Mouse (Mus musculus): Measurements from ENCODE around the gene Csf3r. TPM values are rescaled to one million over a fixed set of nuclear protein-coding genes. Genes with fewer than 3 reads are reported as not detected.

The Csf3r gene
- polyA plus RNA-seq, 1 experiment, result 158 TPM

GRCm38 (mm10) chr4:125996576-125996975, 27.8 kb upstream of the Csf3r start:
- TF ChIP-seq POLR2A (IDR thresholded peaks at IDR 0.05; ENCODE audit: borderline replicate concordance, control insufficient read depth, low read depth, low read length) (no peak), CTCF (IDR thresholded peaks at IDR 0.05; ENCODE audit: control insufficient read depth, insufficient read depth, low read length) (no peak)
- 10% methylated on average over 4 of the region's 4 CpGs for WGBS

GRCm38 (mm10) chr4:125997826-125998225, 26.5 kb upstream of the Csf3r start:
- Histone ChIP-seq H3K4me3 (replicated peaks; ENCODE audit: control insufficient read depth, low read depth, low read length) (no peak overlapping the region), H3K4me1 (ENCODE audit: control insufficient read depth, insufficient read depth, low read length) (no peaks in the 10 kb centered on the region), H3K27ac (ENCODE audit: control insufficient read depth, insufficient read depth, low read depth, low read length, poor library complexity) (no peak overlapping the region)
- no peak for TF ChIP-seq POLR2A (IDR thresholded peaks at IDR 0.05; ENCODE audit: borderline replicate concordance, control insufficient read depth, low read depth, low read length)
- no peak for TF ChIP-seq CTCF (IDR thresholded peaks at IDR 0.05; ENCODE audit: control insufficient read depth, insufficient read depth, low read length)
- 84% methylated on average over 2 of the region's 2 CpGs for WGBS

More at GRCm38 (mm10) chr4:125996576-125996975, 27.8 kb upstream of the Csf3r start:
- Histone ChIP-seq H3K4me1 (ENCODE audit: control insufficient read depth, insufficient read depth, low read length) (no peaks in the 10 kb centered on the region), H3K27ac (ENCODE audit: control insufficient read depth, insufficient read depth, low read depth, low read length, poor library complexity) (no peak overlapping the region), H3K4me3 (replicated peaks; ENCODE audit: control insufficient read depth, low read depth, low read length) (no peak overlapping the region)

- Histone ChIP-seq H3K27ac (ENCODE audit: control insufficient read depth, insufficient read depth, low read depth, low read length, poor library complexity) (no peak overlapping the region), H3K4me1 (ENCODE audit: control insufficient read depth, insufficient read depth, low read length) (no peaks in the 10 kb centered on the region), H3K4me3 (replicated peaks; ENCODE audit: control insufficient read depth, low read depth, low read length) (no peak overlapping the region)
- 77% methylated on average over 12 of the region's 12 CpGs for WGBS
- no peak for TF ChIP-seq POLR2A (IDR thresholded peaks at IDR 0.05; ENCODE audit: borderline replicate concordance, control insufficient read depth, low read depth, low read length)
- no peak; the same call in 1 of the 2 replicates for TF ChIP-seq CTCF (IDR thresholded peaks at IDR 0.05; ENCODE audit: control insufficient read depth, insufficient read depth, low read length)
Observed at GRCm38 (mm10) chr4:126001311-126002199, 22.8 kb upstream of the Csf3r start.

DNA sequence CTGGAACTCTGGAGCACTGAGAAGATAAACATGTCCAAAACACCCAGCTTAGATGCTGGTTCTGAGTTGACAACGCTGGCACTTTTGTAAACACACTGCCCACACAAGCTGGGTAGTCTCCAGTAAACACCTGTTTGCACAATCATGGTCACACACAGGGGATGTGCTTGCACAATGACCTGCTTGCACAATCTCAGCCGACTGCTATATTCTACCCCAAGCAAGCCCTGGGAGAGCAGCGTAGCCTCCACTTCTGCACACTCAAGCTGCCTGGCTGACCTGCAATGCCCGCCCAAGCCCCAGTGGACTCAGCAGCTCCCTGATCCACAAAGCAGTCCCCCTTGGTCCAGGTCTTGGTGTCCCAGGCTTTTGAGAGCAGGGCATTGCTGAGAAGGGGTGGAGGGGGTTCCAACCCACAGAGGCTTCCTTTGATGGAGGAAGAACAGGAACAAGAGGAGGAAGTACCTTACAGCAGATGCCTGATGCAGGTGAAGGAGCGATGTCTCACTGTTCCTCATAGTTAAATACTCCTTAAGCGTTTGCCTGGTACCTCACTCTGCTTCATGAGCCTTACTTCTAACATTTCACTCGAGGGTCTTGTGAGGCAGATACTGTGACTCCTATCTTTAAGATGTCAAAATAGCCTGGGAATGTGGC, 6.5 kb upstream of the Csf3r start:
- TF ChIP-seq POLR2A (IDR thresholded peaks at IDR 0.05; ENCODE audit: borderline replicate concordance, control insufficient read depth, low read depth, low read length) (0 out of 2 replicates have a peak, but pooled peaks have one; percentile 4), CTCF (IDR thresholded peaks at IDR 0.05; ENCODE audit: control insufficient read depth, insufficient read depth, low read length) (no peak)
- H3K4me1 ChIP-seq (ENCODE audit: control insufficient read depth, insufficient read depth, low read length), result no peaks in the 10 kb centered on the region; the same call in 1 of the 2 replicates
- 36% methylated on average over 7 of the region's 7 CpGs for WGBS
- H3K27ac ChIP-seq (ENCODE audit: control insufficient read depth, insufficient read depth, low read depth, low read length, poor library complexity), result peak overlapping the region; percentile 90
- H3K4me3 ChIP-seq (replicated peaks; ENCODE audit: control insufficient read depth, low read depth, low read length), result peak overlapping the region; percentile 36

- no peaks in the 10 kb centered on the region; the same call in 1 of the 2 replicates for H3K4me1 ChIP-seq (ENCODE audit: control insufficient read depth, insufficient read depth, low read length)
- H3K4me3 ChIP-seq (replicated peaks; ENCODE audit: control insufficient read depth, low read depth, low read length), result no peak overlapping the region
- 52% methylated on average over 11 of the region's 11 CpGs for WGBS
- H3K27ac ChIP-seq (ENCODE audit: control insufficient read depth, insufficient read depth, low read depth, low read length, poor library complexity), result peak overlapping the region; percentile 90; the same call in 1 of the 2 replicates
- no peak for TF ChIP-seq POLR2A (IDR thresholded peaks at IDR 0.05; ENCODE audit: borderline replicate concordance, control insufficient read depth, low read depth, low read length)
- TF ChIP-seq CTCF (IDR thresholded peaks at IDR 0.05; ENCODE audit: control insufficient read depth, insufficient read depth, low read length), result no peak
Observed at GRCm38 (mm10) chr4:126018966-126019538, 5.3 kb upstream of the Csf3r start.

GRCm38 (mm10) chr4:126025801-126026200, 1.5 kb downstream of the Csf3r start:
- Histone ChIP-seq H3K27ac (ENCODE audit: control insufficient read depth, insufficient read depth, low read depth, low read length, poor library complexity) (peak overlapping the region; percentile 39; the same call in 1 of the 2 replicates), H3K4me3 (replicated peaks; ENCODE audit: control insufficient read depth, low read depth, low read length) (peak overlapping the region; percentile 82), H3K4me1 (ENCODE audit: control insufficient read depth, insufficient read depth, low read length) (no peaks in the 10 kb centered on the region; the same call in 1 of the 2 replicates)
- TF ChIP-seq POLR2A (IDR thresholded peaks at IDR 0.05; ENCODE audit: borderline replicate concordance, control insufficient read depth, low read depth, low read length) (no peak), CTCF (IDR thresholded peaks at IDR 0.05; ENCODE audit: control insufficient read depth, insufficient read depth, low read length) (no peak)
- 23% methylated on average over 5 of the region's 5 CpGs for WGBS

- no peak overlapping the region for H3K4me3 ChIP-seq (replicated peaks; ENCODE audit: control insufficient read depth, low read depth, low read length)
- no peak for TF ChIP-seq POLR2A (IDR thresholded peaks at IDR 0.05; ENCODE audit: borderline replicate concordance, control insufficient read depth, low read depth, low read length)
- no peak for TF ChIP-seq CTCF (IDR thresholded peaks at IDR 0.05; ENCODE audit: control insufficient read depth, insufficient read depth, low read length)
- 26% methylated on average over 3 of the region's 3 CpGs for WGBS
Observed at GRCm38 (mm10) chr4:126027980-126028379, 3.6 kb downstream of the Csf3r start.

DNA sequence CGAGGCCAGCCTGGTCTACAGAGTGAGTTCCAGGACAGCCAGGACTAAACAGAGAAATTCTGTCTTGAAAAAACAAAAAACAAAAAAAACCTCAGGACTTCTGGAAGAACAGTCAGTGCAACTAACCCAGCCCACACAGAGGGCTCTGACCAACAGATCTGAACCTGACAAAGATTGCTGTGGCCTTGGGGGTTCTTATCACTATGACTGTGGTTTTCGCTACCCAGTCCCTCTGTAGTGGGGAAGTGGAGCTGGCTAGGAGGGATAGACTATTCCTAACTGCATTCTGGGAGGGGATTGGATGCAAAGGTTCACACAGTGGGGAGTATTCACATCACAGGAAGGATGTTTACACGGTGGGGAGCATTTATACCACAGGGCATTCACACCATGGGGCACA, 4.7 kb downstream of the Csf3r start:
- no peaks in the 10 kb centered on the region for H3K4me1 ChIP-seq (ENCODE audit: control insufficient read depth, insufficient read depth, low read length)
- H3K4me3 ChIP-seq (replicated peaks; ENCODE audit: control insufficient read depth, low read depth, low read length), result no peak overlapping the region
- no peak overlapping the region for H3K27ac ChIP-seq (ENCODE audit: control insufficient read depth, insufficient read depth, low read depth, low read length, poor library complexity)
- 58% methylated on average over 3 of the region's 3 CpGs for WGBS
- TF ChIP-seq POLR2A (IDR thresholded peaks at IDR 0.05; ENCODE audit: borderline replicate concordance, control insufficient read depth, low read depth, low read length), result no peak
- no peak for TF ChIP-seq CTCF (IDR thresholded peaks at IDR 0.05; ENCODE audit: control insufficient read depth, insufficient read depth, low read length)

More at GRCm38 (mm10) chr4:126027980-126028379, 3.6 kb downstream of the Csf3r start:
- no peaks in the 10 kb centered on the region for H3K4me1 ChIP-seq (ENCODE audit: control insufficient read depth, insufficient read depth, low read length)
- no peak overlapping the region for H3K27ac ChIP-seq (ENCODE audit: control insufficient read depth, insufficient read depth, low read depth, low read length, poor library complexity)
